Mouse (Mus musculus): ENCODE measurements around the gene Galnt6.

GRCm38 (mm10) chr15:100714470-100714869 is 14.7 kb downstream of the Galnt6 start:
- no peak for TF ChIP-seq CTCF (IDR thresholded peaks at IDR 0.05; ENCODE audit: control insufficient read depth, insufficient read depth, insufficient read length)
- no peak for TF ChIP-seq MAX (IDR thresholded peaks at IDR 0.05)
- TF ChIP-seq USF1 (IDR thresholded peaks at IDR 0.05; ENCODE audit: low read depth), result no peak
- no peak for TF ChIP-seq MYOD1 (IDR thresholded peaks at IDR 0.05; ENCODE audit: control insufficient read depth, insufficient read length, low read depth)

Data from C2C12 (cell line).